Mouse (Mus musculus) midbrain, postnatal 0 days (tissue): Measurements from ENCODE around the gene Fam155a. TPM values are rescaled to one million over a fixed set of nuclear protein-coding genes. Genes with fewer than 3 reads are reported as not detected.
A peak's percentile ranks its signal among the peaks of the same experiment; 100 is the strongest.

ENCODE experiments used
- ATAC-seq: fragments of 200-750 bp; cut with Nextera tagmentation; 2 replicates; pipeline ENCODE4 v1.8.0; 2017; ENCODE audit warnings: moderate number of reproducible peaks, mild to moderate bottlenecking, moderate TSS enrichment, moderate library complexity; ENCODE audit not compliant: low FRiP score
- DNase-seq: peaks from one replicate; pipeline ENCODE4 v3.0.0-alpha.2; 2015; ENCODE audit warnings: low spot score
- H3K27ac ChIP-seq: fragments of 300-500 bp; sonication (generic); 2 replicates; pipeline ENCODE4 v1.5.1; 2014; ENCODE audit warnings: low read depth, mild to moderate bottlenecking, low read length, mixed read lengths
- H3K27me3 ChIP-seq: fragments of 300-500 bp; sonication (generic); 2 replicates; pipeline ENCODE4 v1.6.1; 2014; ENCODE audit warnings: low read length, control low read depth, mixed read lengths; ENCODE audit not compliant: insufficient read depth
- H3K36me3 ChIP-seq: fragments of 300-500 bp; sonication (generic); 2 replicates; pipeline ENCODE4 v1.6.1; 2014; ENCODE audit warnings: low read length, control low read depth, mixed read lengths; ENCODE audit not compliant: insufficient read depth
- H3K4me1 ChIP-seq: fragments of 300-500 bp; sonication (generic); 2 replicates; pipeline ENCODE4 v1.6.1; 2014; ENCODE audit warnings: mild to moderate bottlenecking, control low read depth, antibody characterized with exemption, low read length, mixed read lengths; ENCODE audit not compliant: insufficient read depth
- H3K4me2 ChIP-seq: fragments of 300-500 bp; sonication (generic); 2 replicates; pipeline ENCODE4 v1.6.1; 2014; ENCODE audit warnings: low read depth, mild to moderate bottlenecking, low read length, mixed read lengths; ENCODE audit not compliant: poor library complexity, severe bottlenecking
- H3K4me3 ChIP-seq: fragments of 300-500 bp; sonication (generic); 2 replicates; pipeline ENCODE4 v1.5.1; 2014; ENCODE audit warnings: low read depth, mild to moderate bottlenecking, low read length, moderate library complexity
- H3K9ac ChIP-seq: fragments of 300-500 bp; sonication (generic); replicated peaks from 2 replicates; pipeline ENCODE4 v1.6.1; 2014; ENCODE audit warnings: mild to moderate bottlenecking, low read length, moderate library complexity, mixed read lengths; ENCODE audit not compliant: poor library complexity, severe bottlenecking
- H3K9me3 ChIP-seq: fragments of 300-500 bp; sonication (generic); 2 replicates; pipeline ENCODE4 v1.6.1; 2016; ENCODE audit warnings: low read length, control low read depth
- CTCF ChIP-seq: IDR thresholded peaks from 2 replicates; pipeline ENCODE4 v1.5.1; 2016; ENCODE audit warnings: antibody characterized with exemption, mild to moderate bottlenecking
- WGBS: fragments of 180-500 bp; shearing (Covaris S2); extraction: QIAGEN DNeasy Blood & Tissue Kit; methylation state at CpG from one replicate; pipeline ENCODE4 v1.1.7; 2014; 5-methylcytosine and 5-hydroxymethylcytosine counted together
- polyA plus RNA-seq: library from polyadenylated mRNA; unstranded; fragments of >200 nt; fragmentation: Nextera tagmentation; extraction: Ambion mirVana; gene quantifications from 2 replicates; pipeline ENCODE4 v1.2.1, GENCODE M21; 2015
- total RNA-seq: library from RNA; depleted of rRNA; stranded (reverse); fragments of >200 nt; gene quantifications from 2 replicates; pipeline ENCODE4 v1.2.3, GENCODE M21; 2014

Gene Fam155a
- total and polyA plus RNA-seq, 2 experiments from 2014 or later, result 39.9 to 122 TPM

DNA sequence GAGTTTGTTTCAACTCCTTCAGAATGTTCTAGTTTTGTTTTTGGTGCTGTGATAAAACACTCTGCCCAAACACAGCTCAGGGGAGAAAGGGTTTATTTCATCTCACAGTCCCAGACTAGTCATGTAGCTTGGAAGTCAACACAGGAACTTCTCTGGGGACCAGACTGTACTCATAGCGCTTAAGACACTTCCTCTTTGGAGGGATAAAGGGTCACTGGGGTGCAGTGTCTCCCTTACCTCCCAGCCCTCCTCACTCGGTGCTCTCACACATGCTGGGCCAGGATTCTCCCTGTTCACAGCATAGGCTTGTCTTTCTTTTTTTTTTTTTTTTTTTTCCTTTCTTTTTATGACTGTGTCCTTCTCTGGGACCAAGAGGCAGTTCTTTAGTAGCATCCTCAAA, 585.8 kb downstream of the Fam155a start:
- Histone ChIP-seq H3K4me2 (no peak overlapping the region), H3K9me3 (no peaks in the 10 kb centered on the region), H3K27ac (no peak overlapping the region), H3K36me3 (no peaks in the 10 kb centered on the region), H3K27me3 (no peaks in the 10 kb centered on the region), H3K9ac (no peak overlapping the region), H3K4me1 (no peaks in the 10 kb centered on the region), H3K4me3 (no peak overlapping the region)
- no peak for TF ChIP-seq CTCF
- ATAC-seq, result no peak
- 59% methylated on average over 2 of the region's 2 CpGs for WGBS
- no peak for DNase-seq

GRCm38 (mm10) chr8:9182461-9182860, 588.5 kb downstream of the Fam155a start:
- no peak overlapping the region for H3K4me3 ChIP-seq
- no peak overlapping the region for H3K9ac ChIP-seq
- WGBS, result 77% methylated on average over 7 of the region's 7 CpGs
- DNase-seq (peak; percentile 14), ATAC-seq (no peak)
- H3K36me3 ChIP-seq, result no peaks in the 10 kb centered on the region
- H3K27me3 ChIP-seq, result no peaks in the 10 kb centered on the region
- no peak for TF ChIP-seq CTCF
- H3K27ac ChIP-seq, result no peak overlapping the region
- no peak overlapping the region for H3K4me2 ChIP-seq
- H3K4me1 ChIP-seq, result no peaks in the 10 kb centered on the region
- H3K9me3 ChIP-seq, result no peaks in the 10 kb centered on the region

GRCm38 (mm10) chr8:9180686-9181315, 590.2 kb downstream of the Fam155a start:
- WGBS, result 92% methylated on average over 17 of the region's 17 CpGs
- no peak for TF ChIP-seq CTCF

DNA sequence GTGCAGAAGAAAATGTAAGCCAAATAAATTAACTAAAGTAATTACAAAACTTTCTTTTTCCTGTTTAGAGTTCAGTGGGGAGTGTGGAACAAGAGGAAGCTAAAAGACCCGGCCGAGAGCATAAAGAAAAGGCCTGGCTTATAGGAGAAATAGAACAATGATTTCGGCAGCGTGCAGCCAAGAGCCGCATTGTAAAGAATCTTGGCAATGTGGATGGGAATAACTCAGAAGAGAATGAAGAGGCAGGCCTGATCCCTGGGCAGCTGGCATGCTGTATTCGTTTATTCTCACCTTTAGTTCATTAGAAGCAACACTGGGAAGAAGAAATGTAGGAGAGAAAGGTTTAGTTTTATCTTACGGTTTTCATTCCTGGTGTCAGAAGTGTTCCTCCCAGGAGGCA, 594.0 kb downstream of the Fam155a start:
- TF ChIP-seq CTCF, result no peak
- no peak for ATAC-seq
- no peak for DNase-seq

More at GRCm38 (mm10) chr8:9180686-9181315, 590.2 kb downstream of the Fam155a start:
- no peaks in the 10 kb centered on the region for H3K4me1 ChIP-seq
- H3K27me3 ChIP-seq, result no peaks in the 10 kb centered on the region
- no peaks in the 10 kb centered on the region for H3K9me3 ChIP-seq
- ATAC-seq, result no peak
- no peak overlapping the region for H3K4me3 ChIP-seq
- H3K9ac ChIP-seq, result no peak overlapping the region
- H3K27ac ChIP-seq, result no peak overlapping the region
- no peaks in the 10 kb centered on the region for H3K36me3 ChIP-seq
- H3K4me2 ChIP-seq, result no peak overlapping the region
- no peak for DNase-seq

GRCm38 (mm10) chr8:9174865-9175565, 595.9 kb downstream of the Fam155a start:
- Histone ChIP-seq H3K4me3 (no peak overlapping the region), H3K27me3 (no peaks in the 10 kb centered on the region), H3K27ac (no peak overlapping the region), H3K9ac (no peak overlapping the region), H3K4me1 (no peaks in the 10 kb centered on the region), H3K36me3 (no peaks in the 10 kb centered on the region), H3K9me3 (no peaks in the 10 kb centered on the region), H3K4me2 (no peak overlapping the region)
- TF ChIP-seq CTCF, result peak; percentile 96
- DNase-seq (peak; percentile 88), ATAC-seq (no peak)
- 33% methylated on average over 9 of the region's 9 CpGs for WGBS

More for the DNA sequence above, 594.0 kb downstream of the Fam155a start:
- Histone ChIP-seq H3K9me3 (no peaks in the 10 kb centered on the region), H3K4me1 (no peaks in the 10 kb centered on the region), H3K4me3 (no peak overlapping the region), H3K9ac (no peak overlapping the region), H3K36me3 (no peaks in the 10 kb centered on the region), H3K27ac (no peak overlapping the region), H3K4me2 (no peak overlapping the region), H3K27me3 (no peaks in the 10 kb centered on the region)
- 47% methylated on average over 7 of the region's 7 CpGs for WGBS

DNA sequence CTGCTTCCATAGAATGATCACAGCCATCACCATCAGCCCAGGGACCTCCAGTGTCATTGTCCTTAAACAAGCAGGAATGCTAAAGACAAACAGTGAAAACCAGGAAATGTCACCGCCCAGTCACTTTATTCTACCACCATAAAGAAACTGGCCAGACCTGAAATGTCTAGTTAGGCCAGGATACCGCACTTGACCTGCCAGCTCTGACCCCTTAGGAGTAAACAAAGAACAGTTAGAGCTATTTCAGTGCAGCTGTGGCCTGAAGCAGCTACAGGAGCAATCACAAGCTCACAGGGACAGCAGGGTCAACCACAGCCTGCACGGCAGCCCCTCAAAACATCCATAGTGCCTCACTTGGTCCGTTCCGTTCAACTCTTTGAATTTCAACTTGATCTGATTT, 599.1 kb downstream of the Fam155a start:
- no peaks in the 10 kb centered on the region for H3K9me3 ChIP-seq
- H3K4me2 ChIP-seq, result no peak overlapping the region
- no peaks in the 10 kb centered on the region for H3K36me3 ChIP-seq
- no peak for ATAC-seq
- H3K27me3 ChIP-seq, result no peaks in the 10 kb centered on the region
- no peaks in the 10 kb centered on the region for H3K4me1 ChIP-seq
- no peak overlapping the region for H3K4me3 ChIP-seq
- 93% methylated on average over 5 of the region's 5 CpGs for WGBS
- TF ChIP-seq CTCF, result no peak
- H3K27ac ChIP-seq, result no peak overlapping the region
- DNase-seq, result no peak
- no peak overlapping the region for H3K9ac ChIP-seq
